Mouse (Mus musculus) megakaryocyte, embryonic 14.5 days (primary cell): ENCODE data around the gene Car2. TPM values are rescaled to one million over a fixed set of nuclear protein-coding genes. Genes with fewer than 3 reads are reported as not detected.

Experiments
- H3K27me3 ChIP-seq: replicated peaks from 2 replicates; pipeline ENCODE3; 2012; ENCODE audit warnings: inconsistent platforms
- H3K36me3 ChIP-seq: replicated peaks from 2 replicates; pipeline ENCODE3; 2012; ENCODE audit warnings: low read length, inconsistent platforms, mixed read lengths
- H3K4me1 ChIP-seq: 2 replicates; pipeline ENCODE4 v1.6.1; 2012; ENCODE audit warnings: inconsistent platforms
- H3K4me3 ChIP-seq: replicated peaks from 2 replicates; pipeline ENCODE3; 2012; ENCODE audit warnings: moderate library complexity, mild to moderate bottlenecking, inconsistent platforms
- H3K9me3 ChIP-seq: 2 replicates; pipeline ENCODE4 v1.6.1; 2012; ENCODE audit warnings: inconsistent platforms
- FLI1 ChIP-seq: IDR thresholded peaks from 2 replicates; pipeline ENCODE4 v1.6.1; 2012; ENCODE audit warnings: low read length, inconsistent platforms, mixed read lengths
- GATA1 ChIP-seq: IDR thresholded peaks from 3 replicates; pipeline ENCODE4 v1.6.1; 2012; ENCODE audit warnings: mixed read lengths, low read length, inconsistent platforms, borderline replicate concordance
- polyA plus RNA-seq: library from polyadenylated mRNA; stranded (reverse); fragments of >175 nt; gene quantifications from 2 replicates; pipeline ENCODE4 v1.2.3, GENCODE M21; 2012; ENCODE audit warnings: low replicate concordance; ENCODE audit not compliant: insufficient read depth

Car2 gene
- polyA plus RNA-seq, 1 experiment, result 53.1 TPM

GRCm38 (mm10) chr3:14889716-14890409 lies 3.8 kb downstream of the Car2 start:
- H3K4me1 ChIP-seq, result peaks cover 72% of the 10 kb centered on the region
- no peaks in the 10 kb centered on the region for H3K9me3 ChIP-seq
- H3K36me3 ChIP-seq, result peaks cover 19% of the 10 kb centered on the region
- no peak for TF ChIP-seq GATA1
- TF ChIP-seq FLI1, result no peak
- peak overlapping the region; percentile 82 for H3K4me3 ChIP-seq
- H3K27me3 ChIP-seq, result no peaks in the 10 kb centered on the region

GRCm38 (mm10) chr3:14892991-14893390 lies 6.9 kb downstream of the Car2 start:
- H3K9me3 ChIP-seq, result no peaks in the 10 kb centered on the region
- peak overlapping the region; percentile 2 for H3K4me3 ChIP-seq
- TF ChIP-seq FLI1 (no peak), GATA1 (no peak)
- no peaks in the 10 kb centered on the region for H3K27me3 ChIP-seq
- peaks cover 44% of the 10 kb centered on the region for H3K36me3 ChIP-seq
- H3K4me1 ChIP-seq, result peaks cover 54% of the 10 kb centered on the region

- Histone ChIP-seq H3K36me3 (peaks cover 47% of the 10 kb centered on the region), H3K4me1 (peaks cover 48% of the 10 kb centered on the region), H3K4me3 (no peak overlapping the region), H3K9me3 (no peaks in the 10 kb centered on the region), H3K27me3 (no peaks in the 10 kb centered on the region)
- TF ChIP-seq GATA1 (no peak), FLI1 (no peak)
Observed at GRCm38 (mm10) chr3:14893700-14894099, 7.6 kb downstream of the Car2 start.

GRCm38 (mm10) chr3:14895333-14895732 lies 9.3 kb downstream of the Car2 start:
- Histone ChIP-seq H3K4me1 (peaks cover 31% of the 10 kb centered on the region; the same call in 1 of the 2 replicates), H3K36me3 (peaks cover 54% of the 10 kb centered on the region), H3K27me3 (no peaks in the 10 kb centered on the region), H3K4me3 (no peak overlapping the region), H3K9me3 (no peaks in the 10 kb centered on the region)
- TF ChIP-seq GATA1, result no peak
- TF ChIP-seq FLI1, result no peak

GRCm38 (mm10) chr3:14897770-14898169 lies 11.7 kb downstream of the Car2 start:
- H3K4me3 ChIP-seq, result no peak overlapping the region
- H3K4me1 ChIP-seq, result peaks cover 18% of the 10 kb centered on the region; the same call in 1 of the 2 replicates
- TF ChIP-seq GATA1, result no peak
- TF ChIP-seq FLI1, result no peak
- H3K36me3 ChIP-seq, result peaks cover 78% of the 10 kb centered on the region
- no peaks in the 10 kb centered on the region for H3K9me3 ChIP-seq
- no peaks in the 10 kb centered on the region for H3K27me3 ChIP-seq

- TF ChIP-seq GATA1, result no peak
- TF ChIP-seq FLI1, result no peak
- H3K36me3 ChIP-seq, result peaks cover 62% of the 10 kb centered on the region
- no peaks in the 10 kb centered on the region for H3K27me3 ChIP-seq
- no peak overlapping the region for H3K4me3 ChIP-seq
- no peaks in the 10 kb centered on the region for H3K9me3 ChIP-seq
- H3K4me1 ChIP-seq, result peaks cover 13% of the 10 kb centered on the region
Observed at GRCm38 (mm10) chr3:14903380-14903779, 17.3 kb downstream of the Car2 start.

- H3K4me3 ChIP-seq, result no peak overlapping the region
- peaks cover 13% of the 10 kb centered on the region for H3K4me1 ChIP-seq
- no peaks in the 10 kb centered on the region for H3K27me3 ChIP-seq
- H3K9me3 ChIP-seq, result no peaks in the 10 kb centered on the region
- TF ChIP-seq FLI1, result no peak
- TF ChIP-seq GATA1, result no peak
- H3K36me3 ChIP-seq, result peaks cover 54% of the 10 kb centered on the region
Observed at GRCm38 (mm10) chr3:14904165-14904564, 18.1 kb downstream of the Car2 start.

- H3K9me3 ChIP-seq, result no peaks in the 10 kb centered on the region
- H3K27me3 ChIP-seq, result no peaks in the 10 kb centered on the region
- peaks cover 26% of the 10 kb centered on the region for H3K4me1 ChIP-seq
- peaks cover 23% of the 10 kb centered on the region for H3K36me3 ChIP-seq
- no peak overlapping the region for H3K4me3 ChIP-seq
- TF ChIP-seq FLI1 (no peak), GATA1 (no peak)
Observed at GRCm38 (mm10) chr3:14907271-14907670, 21.2 kb downstream of the Car2 start.

- Histone ChIP-seq H3K4me3 (peak overlapping the region; percentile 83), H3K4me1 (peaks cover 35% of the 10 kb centered on the region), H3K36me3 (no peaks in the 10 kb centered on the region), H3K9me3 (no peaks in the 10 kb centered on the region), H3K27me3 (no peaks in the 10 kb centered on the region)
- TF ChIP-seq FLI1 (no peak), GATA1 (no peak)
Observed at GRCm38 (mm10) chr3:14911992-14912582, 26.0 kb downstream of the Car2 start.

- Histone ChIP-seq H3K36me3 (no peaks in the 10 kb centered on the region), H3K27me3 (no peaks in the 10 kb centered on the region), H3K4me3 (no peak overlapping the region), H3K9me3 (no peaks in the 10 kb centered on the region), H3K4me1 (peaks cover 35% of the 10 kb centered on the region)
- TF ChIP-seq GATA1, result no peak
- TF ChIP-seq FLI1, result no peak
Observed at GRCm38 (mm10) chr3:14913774-14914173, 27.7 kb downstream of the Car2 start.
